ENCODE assay signal across 30 mouse cellular contexts in the genomic region with DNA sequence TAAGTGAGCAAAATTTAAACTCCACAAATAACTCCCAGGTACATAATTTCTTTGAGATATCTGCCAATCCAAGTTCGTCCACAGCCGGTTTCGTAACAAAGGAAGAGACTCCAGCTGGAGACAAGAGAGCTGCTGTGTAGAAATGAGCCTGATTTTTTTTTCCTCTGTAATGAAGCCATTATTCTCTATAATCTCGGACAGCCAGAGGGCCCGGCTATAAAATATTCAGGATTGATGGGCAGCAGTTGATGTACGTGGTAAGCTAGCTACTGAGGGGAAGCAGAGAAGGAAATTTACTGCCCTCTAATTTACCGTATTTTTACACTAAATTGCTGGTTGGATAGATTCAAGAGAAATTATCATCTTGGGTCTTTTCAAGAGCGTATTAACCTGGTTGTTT.
DNase-seq lines count a peak whose midpoint lies in the region; ATAC-seq and TF ChIP-seq lines count a peak whose summit lies in the region.
"Had no signal": no experiment of that assay in that cellular context is flagged by ENCODE, and none has a peak within 500 bp of the region (broad histone marks: within the 10 kb centered on the region; RNA-seq: fewer than 3 reads in every experiment).

No protein-coding gene starts in this region.

- H3K4me3 ChIP-seq in hindbrain, embryonic 16.5 days (ENCODE audit: low read length) = no peak overlapping the region
- H3K4me3 ChIP-seq in hindbrain, embryonic 12.5 days = no peak overlapping the region
- H3K4me3 ChIP-seq in hindbrain, postnatal 0 days (ENCODE audit: low read length) = no peak overlapping the region
- no peak overlapping the region for H3K4me3 ChIP-seq in neural tube, embryonic 14.5 days (ENCODE audit: low read depth, low read length)
- H3K4me3 ChIP-seq in heart, embryonic 10.5 days = no peak overlapping the region
- H3K4me3 ChIP-seq: embryonic facial prominence, embryonic 10.5 days; embryonic facial prominence, embryonic 13.5 days; erythroblast, embryonic 14.5 days; forebrain, embryonic 10.5 days; forebrain, embryonic 13.5 days; heart, embryonic 12.5 days; heart, embryonic 15.5 days; hindbrain, embryonic 15.5 days had no signal

- H3K9ac ChIP-seq in hindbrain, embryonic 16.5 days (ENCODE audit: low read depth, low read length) = no peak overlapping the region
- no peak overlapping the region for H3K9ac ChIP-seq in hindbrain, embryonic 12.5 days
- H3K9ac ChIP-seq in hindbrain, postnatal 0 days (replicated peaks; ENCODE audit: low read length) = no peak overlapping the region
- H3K9ac ChIP-seq in neural tube, embryonic 14.5 days (replicated peaks; ENCODE audit: low read depth, low read length) = no peak overlapping the region
- H3K9ac ChIP-seq: embryonic facial prominence, embryonic 13.5 days; forebrain, embryonic 13.5 days; heart, embryonic 12.5 days; heart, embryonic 15.5 days; hindbrain, embryonic 15.5 days had no signal

- no peaks in the 10 kb centered on the region for H3K9me3 ChIP-seq in hindbrain, embryonic 16.5 days (ENCODE audit: control insufficient read depth, low read length)
- H3K9me3 ChIP-seq in hindbrain, embryonic 12.5 days (replicated peaks) = no peaks in the 10 kb centered on the region
- H3K9me3 ChIP-seq in hindbrain, postnatal 0 days (ENCODE audit: low read length) = no peaks in the 10 kb centered on the region
- H3K9me3 ChIP-seq in neural tube, embryonic 14.5 days (ENCODE audit: control insufficient read depth, low read length) = no peaks in the 10 kb centered on the region
- no peaks in the 10 kb centered on the region for H3K9me3 ChIP-seq in heart, embryonic 10.5 days
- H3K9me3 ChIP-seq: embryonic facial prominence, embryonic 10.5 days; embryonic facial prominence, embryonic 13.5 days; forebrain, embryonic 10.5 days; forebrain, embryonic 13.5 days; heart, embryonic 12.5 days; heart, embryonic 15.5 days; hindbrain, embryonic 15.5 days had no signal

- no peaks in the 10 kb centered on the region for H3K4me1 ChIP-seq in hindbrain, embryonic 16.5 days (ENCODE audit: control insufficient read depth, insufficient read depth, low read depth, low read length)
- H3K4me1 ChIP-seq in hindbrain, embryonic 12.5 days = no peaks in the 10 kb centered on the region
- no peaks in the 10 kb centered on the region for H3K4me1 ChIP-seq in hindbrain, postnatal 0 days (ENCODE audit: insufficient read depth, low read length)
- H3K4me1 ChIP-seq in neural tube, embryonic 14.5 days (ENCODE audit: control insufficient read depth, insufficient read depth, low read length) = no peaks in the 10 kb centered on the region
- H3K4me1 ChIP-seq in heart, embryonic 10.5 days = no peaks in the 10 kb centered on the region
- H3K4me1 ChIP-seq: embryonic facial prominence, embryonic 13.5 days; forebrain, embryonic 10.5 days; forebrain, embryonic 13.5 days; heart, embryonic 12.5 days; heart, embryonic 15.5 days; hindbrain, embryonic 15.5 days had no signal

- no peak overlapping the region for H3K4me2 ChIP-seq in hindbrain, embryonic 16.5 days (ENCODE audit: low read length)
- no peak overlapping the region for H3K4me2 ChIP-seq in hindbrain, embryonic 12.5 days (replicated peaks)
- no peak overlapping the region for H3K4me2 ChIP-seq in hindbrain, postnatal 0 days (ENCODE audit: low read depth, low read length)
- no peak overlapping the region for H3K4me2 ChIP-seq in neural tube, embryonic 14.5 days (ENCODE audit: low read depth, low read length)
- H3K4me2 ChIP-seq: embryonic facial prominence, embryonic 13.5 days; forebrain, embryonic 13.5 days; heart, embryonic 12.5 days; heart, embryonic 15.5 days; hindbrain, embryonic 15.5 days had no signal

- H3K27ac ChIP-seq in hindbrain, embryonic 16.5 days (ENCODE audit: low read depth, low read length) = no peak overlapping the region
- H3K27ac ChIP-seq in hindbrain, embryonic 12.5 days = no peak overlapping the region
- H3K27ac ChIP-seq in hindbrain, postnatal 0 days = no peak overlapping the region
- H3K27ac ChIP-seq in neural tube, embryonic 14.5 days (ENCODE audit: low read depth, low read length) = peak overlapping the region; percentile 36; the same call in 1 of the 2 replicates
- no peak overlapping the region for H3K27ac ChIP-seq in heart, embryonic 10.5 days
- H3K27ac ChIP-seq: embryonic facial prominence, embryonic 10.5 days; embryonic facial prominence, embryonic 13.5 days; forebrain, embryonic 10.5 days; forebrain, embryonic 13.5 days; heart, embryonic 15.5 days; hindbrain, embryonic 15.5 days had no signal

- ATAC-seq in hindbrain, embryonic 16.5 days = 0 out of 2 replicates have a peak, but pooled peaks have one; percentile 52
- no peak for ATAC-seq in hindbrain, embryonic 12.5 days (ENCODE audit: low FRiP score)
- ATAC-seq in hindbrain, postnatal 0 days = no peak
- ATAC-seq in neural tube, embryonic 14.5 days (ENCODE audit: low read depth) = peak; percentile 68
- ATAC-seq: CD4-positive, CD25-positive, alpha-beta regulatory T cell, adult 4 months; forebrain, embryonic 13.5 days; forebrain, embryonic 16.5 days; inflammation-experienced regulatory T-cells, adult 6 months; intestine, embryonic 16.5 days had no signal

- H3K27me3 ChIP-seq in hindbrain, embryonic 16.5 days (replicated peaks; ENCODE audit: control insufficient read depth, insufficient read depth, low read length) = no peaks in the 10 kb centered on the region
- H3K27me3 ChIP-seq in hindbrain, embryonic 12.5 days = no peaks in the 10 kb centered on the region
- no peaks in the 10 kb centered on the region for H3K27me3 ChIP-seq in hindbrain, postnatal 0 days (ENCODE audit: insufficient read depth, low read length)
- H3K27me3 ChIP-seq in neural tube, embryonic 14.5 days (ENCODE audit: control insufficient read depth, insufficient read depth, low read length) = no peaks in the 10 kb centered on the region
- no peaks in the 10 kb centered on the region for H3K27me3 ChIP-seq in heart, embryonic 10.5 days (ENCODE audit: insufficient read depth, poor library complexity, severe bottlenecking)
- H3K27me3 ChIP-seq: embryonic facial prominence, embryonic 13.5 days; forebrain, embryonic 13.5 days; heart, embryonic 12.5 days; heart, embryonic 15.5 days; hindbrain, embryonic 15.5 days had no signal

- no peak for TF ChIP-seq POLR2A in brain, embryonic 14.5 days (IDR thresholded peaks at IDR 0.05; ENCODE audit: borderline replicate concordance, extremely low read depth, insufficient read depth, insufficient read length, poor library complexity, severe bottlenecking)

- DNase-seq in brain, embryonic 14.5 days (ENCODE audit: low read depth) = peak; percentile 11
- DNase-seq in hindbrain, postnatal 0 days (ENCODE audit: low spot score) = peak; percentile 5
- DNase-seq in heart, embryonic 10.5 days (ENCODE audit: low spot score) = no peak
- DNase-seq in yolk sac, embryonic 10.5 days (ENCODE audit: low spot score) = no peak
- DNase-seq: adrenal gland, adult 2 months; adrenal gland, postnatal 14 days; cerebellum, adult 11-12 months; cerebellum, adult 8-10 months; cerebellum, postnatal 10 days; cerebellum, postnatal 36 days; embryo, embryonic 11 days; gastrocnemius, postnatal 10 days; heart, adult 11 months; heart, postnatal 10 days; heart, postnatal 36 days had no signal

- WGBS in hindbrain, embryonic 16.5 days = 68% methylated on average over 8 of the region's 8 CpGs
- WGBS in hindbrain, embryonic 12.5 days = 74% methylated on average over 8 of the region's 8 CpGs
- 66% methylated on average over 8 of the region's 8 CpGs for WGBS in hindbrain, postnatal 0 days
- 39% methylated on average over 8 of the region's 8 CpGs for WGBS in neural tube, embryonic 14.5 days
- WGBS in heart, embryonic 10.5 days = 87% methylated on average over 8 of the region's 8 CpGs

- H3K36me3 ChIP-seq in hindbrain, embryonic 16.5 days (ENCODE audit: control insufficient read depth, insufficient read depth, low read length) = peaks cover 27% of the 10 kb centered on the region
- H3K36me3 ChIP-seq in hindbrain, embryonic 12.5 days = 0 out of 2 replicates have a peak, but pooled peaks cover 5% of the 10 kb centered on the region
- H3K36me3 ChIP-seq in hindbrain, postnatal 0 days (ENCODE audit: insufficient read depth, low read length) = peaks cover 22% of the 10 kb centered on the region
- H3K36me3 ChIP-seq in neural tube, embryonic 14.5 days (ENCODE audit: control insufficient read depth, insufficient read depth, low read length) = peaks cover 6% of the 10 kb centered on the region
- H3K36me3 ChIP-seq in heart, embryonic 10.5 days = peaks cover 74% of the 10 kb centered on the region
- H3K36me3 ChIP-seq: forebrain, embryonic 10.5 days had no signal

- no peak for TF ChIP-seq CTCF in brain, embryonic 14.5 days (IDR thresholded peaks at IDR 0.05; ENCODE audit: borderline replicate concordance, extremely low read depth, insufficient read depth, insufficient read length)
- TF ChIP-seq CTCF in hindbrain, postnatal 0 days (IDR thresholded peaks at IDR 0.05; ENCODE audit: low read depth) = no peak

Comparison
In these comparisons a context has a peak if more than half of its experiments do, and no peak if none do; other contexts are left out.
1. ATAC-seq: peak in hindbrain, embryonic 16.5 days (single experiment) and neural tube, embryonic 14.5 days (single experiment); none in hindbrain, embryonic 12.5 days (single experiment) and hindbrain, postnatal 0 days (single experiment).
2. DNase-seq: peak in brain, embryonic 14.5 days (single experiment) and hindbrain, postnatal 0 days (single experiment); none in heart, embryonic 10.5 days (single experiment) and yolk sac, embryonic 10.5 days (single experiment).